Mouse (Mus musculus) liver, embryonic 13.5 days (tissue): Measurements from ENCODE around the gene Abca1. TPM values are rescaled to one million over a fixed set of nuclear protein-coding genes. Genes with fewer than 3 reads are reported as not detected.

Experiments
- ATAC-seq: fragments of 200-750 bp; cut with Nextera tagmentation; 2 replicates; pipeline ENCODE4 v1.8.0; 2017; ENCODE audit warnings: low read depth, mild to moderate bottlenecking, moderate number of reproducible peaks, moderate library complexity
- DNase-seq: peaks from one replicate; pipeline ENCODE4 v3.0.0; 2022
- H3K27ac ChIP-seq: fragments of 300-500 bp; sonication (generic); 2 replicates; pipeline ENCODE4 v1.5.1; 2015; ENCODE audit warnings: moderate library complexity, mild to moderate bottlenecking, inconsistent platforms
- H3K27me3 ChIP-seq: fragments of 300-500 bp; sonication (generic); 2 replicates; pipeline ENCODE4 v1.6.1; 2015; ENCODE audit warnings: mild to moderate bottlenecking, inconsistent platforms
- H3K36me3 ChIP-seq: fragments of 300-500 bp; sonication (generic); 2 replicates; pipeline ENCODE4 v1.6.1; 2015; ENCODE audit warnings: mild to moderate bottlenecking, inconsistent platforms
- H3K4me1 ChIP-seq: fragments of 300-500 bp; sonication (generic); replicated peaks from 2 replicates; pipeline ENCODE4 v1.6.1; 2015; ENCODE audit warnings: inconsistent platforms
- H3K4me2 ChIP-seq: fragments of 300-500 bp; sonication (generic); 2 replicates; pipeline ENCODE4 v1.6.1; 2015; ENCODE audit warnings: inconsistent platforms, mild to moderate bottlenecking, moderate library complexity
- H3K4me3 ChIP-seq: fragments of 300-500 bp; sonication (generic); replicated peaks from 2 replicates; pipeline ENCODE4 v1.5.1; 2015; ENCODE audit warnings: mild to moderate bottlenecking, inconsistent platforms
- H3K9ac ChIP-seq: fragments of 300-500 bp; sonication (generic); 2 replicates; pipeline ENCODE4 v1.6.1; 2015; ENCODE audit warnings: mild to moderate bottlenecking, inconsistent platforms
- H3K9me3 ChIP-seq: fragments of 300-500 bp; sonication (generic); replicated peaks from 2 replicates; pipeline ENCODE4 v1.6.1; 2016; ENCODE audit warnings: inconsistent platforms
- WGBS: fragments of 180-500 bp; shearing (Covaris S2); methylation state at CpG from one replicate; pipeline ENCODE4 v1.1.7; 2015; ENCODE audit not compliant: insufficient replicate concordance; 5-methylcytosine and 5-hydroxymethylcytosine counted together
- polyA plus RNA-seq: library from polyadenylated mRNA; unstranded; fragments of >200 nt; fragmentation: Nextera tagmentation; extraction: Ambion mirVana; gene quantifications from 2 replicates; pipeline ENCODE4 v1.2.1, GENCODE M21; 2015

The Abca1 gene
- polyA plus RNA-seq, 1 experiment from 2014 or later = 6.5 TPM

- DNase-seq = no peak
- Histone ChIP-seq H3K27me3 (no peaks in the 10 kb centered on the region), H3K4me2 (no peak overlapping the region), H3K27ac (no peak overlapping the region), H3K9me3 (no peaks in the 10 kb centered on the region), H3K4me1 (peaks cover 9% of the 10 kb centered on the region; the same call in 1 of the 2 replicates), H3K4me3 (no peak overlapping the region), H3K9ac (no peak overlapping the region), H3K36me3 (0 out of 2 replicates have a peak, but pooled peaks cover 10% of the 10 kb centered on the region)
- no peak for ATAC-seq
- 64% methylated on average over 4 of the region's 4 CpGs for WGBS
Measured at GRCm38 (mm10) chr4:53108194-53108593, 51.5 kb downstream of the Abca1 start.

GRCm38 (mm10) chr4:53106732-53107131 is 53.0 kb downstream of the Abca1 start:
- H3K36me3 ChIP-seq = 0 out of 2 replicates have a peak, but pooled peaks cover 5% of the 10 kb centered on the region
- ATAC-seq (no peak), DNase-seq (no peak)
- H3K27me3 ChIP-seq = no peaks in the 10 kb centered on the region
- H3K4me3 ChIP-seq = no peak overlapping the region
- H3K4me1 ChIP-seq = 0 out of 2 replicates have a peak, but pooled peaks cover under 1% of the 10 kb centered on the region
- H3K27ac ChIP-seq = no peak overlapping the region
- H3K9ac ChIP-seq = no peak overlapping the region
- 65% methylated on average over 5 of the region's 5 CpGs for WGBS
- no peak overlapping the region for H3K4me2 ChIP-seq
- no peaks in the 10 kb centered on the region for H3K9me3 ChIP-seq

DNA sequence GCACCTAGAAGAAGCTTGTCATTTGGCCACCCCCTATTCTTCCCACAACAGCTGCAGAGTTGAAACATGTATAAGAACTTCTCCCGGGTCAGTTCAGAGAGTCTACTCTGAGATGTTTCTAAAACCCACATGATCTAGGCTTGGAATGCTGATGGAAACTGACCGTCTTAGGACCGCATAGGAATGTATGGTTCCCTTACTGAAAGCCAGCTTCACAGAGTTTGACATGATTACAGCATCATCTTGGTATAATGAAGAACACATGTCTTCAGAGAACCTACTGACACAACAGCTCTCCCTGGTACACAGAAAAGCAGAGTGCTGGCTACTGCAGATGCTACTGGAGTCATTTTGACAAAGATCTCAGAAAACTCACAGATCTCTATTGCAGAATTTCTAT is 53.6 kb downstream of the Abca1 start:
- no peak overlapping the region for H3K4me2 ChIP-seq
- H3K4me3 ChIP-seq = no peak overlapping the region
- WGBS = 70% methylated on average over 3 of the region's 3 CpGs
- H3K27me3 ChIP-seq = no peaks in the 10 kb centered on the region
- H3K4me1 ChIP-seq = no peaks in the 10 kb centered on the region
- ATAC-seq = no peak
- H3K27ac ChIP-seq = no peak overlapping the region
- H3K9ac ChIP-seq = no peak overlapping the region
- no peak for DNase-seq
- 0 out of 2 replicates have a peak, but pooled peaks cover 4% of the 10 kb centered on the region for H3K36me3 ChIP-seq
- no peaks in the 10 kb centered on the region for H3K9me3 ChIP-seq

GRCm38 (mm10) chr4:53104634-53105033 is 55.1 kb downstream of the Abca1 start:
- WGBS = 63% methylated on average over 3 of the region's 3 CpGs

GRCm38 (mm10) chr4:53102529-53102928 is 57.2 kb downstream of the Abca1 start:
- H3K27me3 ChIP-seq = no peaks in the 10 kb centered on the region
- 43% methylated on average over 7 of the region's 7 CpGs for WGBS
- no peak overlapping the region for H3K9ac ChIP-seq
- H3K36me3 ChIP-seq = peaks cover 8% of the 10 kb centered on the region; the same call in 1 of the 2 replicates
- H3K27ac ChIP-seq = no peak overlapping the region
- H3K4me1 ChIP-seq = no peaks in the 10 kb centered on the region
- no peak overlapping the region for H3K4me2 ChIP-seq
- no peak for ATAC-seq
- DNase-seq = no peak
- H3K9me3 ChIP-seq = no peaks in the 10 kb centered on the region
- H3K4me3 ChIP-seq = no peak overlapping the region

More at GRCm38 (mm10) chr4:53104634-53105033, 55.1 kb downstream of the Abca1 start:
- Histone ChIP-seq H3K4me2 (no peak overlapping the region), H3K36me3 (0 out of 2 replicates have a peak, but pooled peaks cover 4% of the 10 kb centered on the region), H3K27ac (no peak overlapping the region), H3K27me3 (no peaks in the 10 kb centered on the region), H3K4me1 (no peaks in the 10 kb centered on the region), H3K9me3 (no peaks in the 10 kb centered on the region), H3K4me3 (no peak overlapping the region), H3K9ac (no peak overlapping the region)
- DNase-seq (no peak), ATAC-seq (no peak)

- 66% methylated on average over 5 of the region's 5 CpGs for WGBS
- no peak overlapping the region for H3K4me2 ChIP-seq
- H3K27me3 ChIP-seq = no peaks in the 10 kb centered on the region
- DNase-seq (no peak), ATAC-seq (no peak)
- no peak overlapping the region for H3K9ac ChIP-seq
- no peaks in the 10 kb centered on the region for H3K4me1 ChIP-seq
- H3K27ac ChIP-seq = no peak overlapping the region
- no peak overlapping the region for H3K4me3 ChIP-seq
- peaks cover 5% of the 10 kb centered on the region; the same call in 1 of the 2 replicates for H3K36me3 ChIP-seq
- H3K9me3 ChIP-seq = no peaks in the 10 kb centered on the region
Measured at GRCm38 (mm10) chr4:53101306-53101705, 58.4 kb downstream of the Abca1 start.

DNA sequence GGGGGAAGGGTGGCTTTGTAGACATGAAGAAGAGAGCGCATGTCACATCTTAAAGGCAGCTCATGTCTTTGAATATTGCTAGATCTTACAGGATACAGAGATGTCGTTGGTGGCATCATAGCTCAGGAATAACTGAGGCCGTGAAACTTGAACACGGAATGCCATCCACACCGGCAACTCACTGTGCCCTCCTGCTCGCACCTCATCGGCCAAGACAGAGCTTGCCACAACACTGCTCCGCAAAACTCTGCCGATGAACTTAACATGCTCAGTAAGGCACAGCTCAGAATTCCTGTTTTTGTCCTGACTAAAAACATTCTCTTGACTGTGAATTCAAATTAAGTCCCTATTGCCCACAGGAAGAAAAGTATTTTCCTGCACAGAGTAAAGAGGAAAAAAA is 59.2 kb downstream of the Abca1 start:
- WGBS = 81% methylated on average over 9 of the region's 9 CpGs

GRCm38 (mm10) chr4:53094850-53095249 is 64.8 kb downstream of the Abca1 start:
- DNase-seq = no peak
- Histone ChIP-seq H3K36me3 (peaks cover 29% of the 10 kb centered on the region), H3K9ac (no peak overlapping the region), H3K27ac (no peak overlapping the region), H3K4me1 (peaks cover 6% of the 10 kb centered on the region; the same call in 1 of the 2 replicates), H3K4me3 (no peak overlapping the region), H3K27me3 (no peaks in the 10 kb centered on the region), H3K9me3 (no peaks in the 10 kb centered on the region), H3K4me2 (no peak overlapping the region)
- WGBS = 61% methylated on average over 4 of the region's 4 CpGs
- ATAC-seq = no peak

More for the DNA sequence above, 59.2 kb downstream of the Abca1 start:
- Histone ChIP-seq H3K9me3 (no peaks in the 10 kb centered on the region), H3K4me2 (no peak overlapping the region), H3K27me3 (no peaks in the 10 kb centered on the region), H3K4me3 (no peak overlapping the region), H3K27ac (no peak overlapping the region), H3K36me3 (peaks cover 5% of the 10 kb centered on the region; the same call in 1 of the 2 replicates), H3K4me1 (no peaks in the 10 kb centered on the region), H3K9ac (no peak overlapping the region)
- DNase-seq = no peak
- ATAC-seq = no peak

- Histone ChIP-seq H3K4me3 (no peak overlapping the region), H3K36me3 (peaks cover 31% of the 10 kb centered on the region), H3K27ac (no peak overlapping the region), H3K9ac (no peak overlapping the region), H3K9me3 (no peaks in the 10 kb centered on the region), H3K4me2 (no peak overlapping the region), H3K27me3 (no peaks in the 10 kb centered on the region), H3K4me1 (peaks cover 6% of the 10 kb centered on the region; the same call in 1 of the 2 replicates)
- ATAC-seq = 0 out of 2 replicates have a peak, but pooled peaks have one; percentile 29
- WGBS = 49% methylated on average over 3 of the region's 3 CpGs
- no peak for DNase-seq
Measured at GRCm38 (mm10) chr4:53094331-53094730, 65.4 kb downstream of the Abca1 start.

GRCm38 (mm10) chr4:53093615-53094014 is 66.1 kb downstream of the Abca1 start:
- DNase-seq (no peak), ATAC-seq (no peak)
- no peak overlapping the region for H3K9ac ChIP-seq
- no peaks in the 10 kb centered on the region for H3K9me3 ChIP-seq
- WGBS = 61% methylated on average over 4 of the region's 4 CpGs
- H3K4me2 ChIP-seq = no peak overlapping the region
- no peaks in the 10 kb centered on the region for H3K27me3 ChIP-seq
- H3K4me1 ChIP-seq = peaks cover 6% of the 10 kb centered on the region; the same call in 1 of the 2 replicates
- H3K27ac ChIP-seq = no peak overlapping the region
- H3K36me3 ChIP-seq = peaks cover 26% of the 10 kb centered on the region
- no peak overlapping the region for H3K4me3 ChIP-seq

DNA sequence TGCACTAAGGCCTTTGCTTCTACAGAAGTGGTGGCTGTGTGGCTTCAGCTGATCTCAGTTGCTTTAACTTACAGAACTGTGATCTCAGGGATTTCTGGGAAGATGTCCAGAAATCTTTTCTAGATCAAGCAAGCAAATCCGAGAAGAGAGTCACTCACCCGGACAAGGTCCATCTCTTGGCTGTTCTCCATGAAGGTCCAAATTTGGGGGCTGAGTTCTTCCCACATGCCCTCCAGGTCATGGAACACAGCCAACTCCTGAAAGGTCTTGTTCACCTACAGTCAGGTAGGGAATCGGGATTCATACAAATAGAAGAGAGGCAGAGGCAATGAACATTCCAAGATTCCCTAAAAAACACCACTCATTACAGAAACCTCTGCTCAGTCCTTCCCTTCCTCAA is 70.1 kb downstream of the Abca1 start:
- Histone ChIP-seq H3K4me2 (no peak overlapping the region), H3K9ac (no peak overlapping the region), H3K9me3 (no peaks in the 10 kb centered on the region), H3K27ac (no peak overlapping the region), H3K27me3 (no peaks in the 10 kb centered on the region), H3K4me3 (no peak overlapping the region), H3K4me1 (0 out of 2 replicates have a peak, but pooled peaks cover 3% of the 10 kb centered on the region), H3K36me3 (peaks cover 25% of the 10 kb centered on the region)
- no peak for DNase-seq
- no peak for ATAC-seq
- WGBS = 82% methylated on average over 3 of the region's 3 CpGs

DNA sequence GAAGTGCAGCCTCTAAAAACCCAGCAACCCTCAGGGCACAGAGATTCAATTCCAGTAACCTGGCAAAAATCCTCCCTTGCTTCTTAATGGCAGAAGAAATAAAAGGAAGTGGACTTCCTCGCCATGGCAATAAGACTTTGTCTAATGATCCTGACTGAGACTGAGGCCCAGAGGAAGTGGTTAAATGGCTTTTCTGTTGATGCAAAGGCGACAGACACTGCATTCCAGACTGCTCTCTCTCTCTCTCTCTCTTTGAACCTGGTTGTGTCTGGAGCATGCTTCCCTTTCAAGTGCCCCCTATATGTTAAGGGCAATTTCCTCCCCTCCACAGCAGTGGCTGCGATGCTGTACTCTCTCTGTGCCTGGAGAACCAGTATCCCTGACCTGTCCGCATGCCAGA is 70.7 kb downstream of the Abca1 start:
- no peaks in the 10 kb centered on the region for H3K9me3 ChIP-seq
- 31% methylated on average over 4 of the region's 4 CpGs for WGBS
- no peak overlapping the region for H3K4me3 ChIP-seq
- no peak for ATAC-seq
- H3K9ac ChIP-seq = no peak overlapping the region
- no peak overlapping the region for H3K27ac ChIP-seq
- no peak overlapping the region for H3K4me2 ChIP-seq
- DNase-seq = no peak
- H3K27me3 ChIP-seq = no peaks in the 10 kb centered on the region
- no peaks in the 10 kb centered on the region for H3K4me1 ChIP-seq
- H3K36me3 ChIP-seq = peaks cover 25% of the 10 kb centered on the region
